Mouse (Mus musculus) intestine, embryonic 16.5 days (tissue): ENCODE results near the gene Fam104a. TPM values are rescaled to one million over a fixed set of nuclear protein-coding genes. Genes with fewer than 3 reads are reported as not detected.
A peak's percentile ranks its signal among the peaks of the same experiment; 100 is the strongest.

ENCODE experiments used
- ATAC-seq: fragments of 200-750 bp; cut with Nextera tagmentation; 2 replicates; pipeline ENCODE4 v1.8.0; 2017; ENCODE audit warnings: moderate TSS enrichment, moderate library complexity
- H3K27ac ChIP-seq: fragments of 300-500 bp; sonication (generic); 2 replicates; pipeline ENCODE4 v1.5.1; 2014; ENCODE audit warnings: mild to moderate bottlenecking, low read length
- H3K27me3 ChIP-seq: fragments of 300-500 bp; sonication (generic); replicated peaks from 2 replicates; pipeline ENCODE4 v1.6.1; 2014; ENCODE audit warnings: low read length, control low read depth, mixed read lengths; ENCODE audit not compliant: control insufficient read depth, insufficient read depth
- H3K36me3 ChIP-seq: fragments of 300-500 bp; sonication (generic); 2 replicates; pipeline ENCODE4 v1.6.1; 2014; ENCODE audit warnings: low read length, control low read depth; ENCODE audit not compliant: control insufficient read depth, insufficient read depth
- H3K4me1 ChIP-seq: fragments of 300-500 bp; sonication (generic); 2 replicates; pipeline ENCODE4 v1.6.1; 2014; ENCODE audit warnings: low read length, control low read depth, mixed read lengths; ENCODE audit not compliant: control insufficient read depth, insufficient read depth
- H3K4me2 ChIP-seq: fragments of 300-500 bp; sonication (generic); 2 replicates; pipeline ENCODE4 v1.6.1; 2014; ENCODE audit warnings: low read depth, low read length, control low read depth
- H3K4me3 ChIP-seq: fragments of 300-500 bp; sonication (generic); 2 replicates; pipeline ENCODE4 v1.5.1; 2014; ENCODE audit warnings: mild to moderate bottlenecking, low read length
- H3K9ac ChIP-seq: fragments of 300-500 bp; sonication (generic); 2 replicates; pipeline ENCODE4 v1.6.1; 2014; ENCODE audit warnings: low read depth, low read length
- H3K9me3 ChIP-seq: fragments of 300-500 bp; sonication (generic); 2 replicates; pipeline ENCODE4 v1.6.1; 2016; ENCODE audit warnings: low read length, control low read depth; ENCODE audit not compliant: control insufficient read depth
- WGBS: fragments of 180-500 bp; shearing (Covaris S2); extraction: QIAGEN DNeasy Blood & Tissue Kit; methylation state at CpG from one replicate; pipeline ENCODE4 v1.1.7; 2014; 5-methylcytosine and 5-hydroxymethylcytosine counted together
- polyA plus RNA-seq: library from polyadenylated mRNA; unstranded; fragments of >200 nt; fragmentation: Nextera tagmentation; extraction: Ambion mirVana; gene quantifications from 2 replicates; pipeline ENCODE4 v1.2.1, GENCODE M21; 2015

Gene Fam104a
- polyA plus RNA-seq, 1 experiment from 2014 or later = 41.7 TPM

- no peak for ATAC-seq
- Histone ChIP-seq H3K9me3 (no peaks in the 10 kb centered on the region), H3K4me2 (no peak overlapping the region), H3K4me1 (peaks cover 11% of the 10 kb centered on the region), H3K9ac (no peak overlapping the region), H3K36me3 (peaks cover 10% of the 10 kb centered on the region), H3K4me3 (no peak overlapping the region), H3K27me3 (no peaks in the 10 kb centered on the region), H3K27ac (no peak overlapping the region)
- 59% methylated on average over 14 of the region's 14 CpGs for WGBS
These were observed 38.6 kb upstream of the Fam104a start for GRCm38 (mm10) chr11:113722405-113723090.

GRCm38 (mm10) chr11:113717767-113718424, 33.9 kb upstream of the Fam104a start:
- H3K27ac ChIP-seq = no peak overlapping the region
- H3K4me2 ChIP-seq = no peak overlapping the region
- H3K9me3 ChIP-seq = no peaks in the 10 kb centered on the region
- no peak overlapping the region for H3K4me3 ChIP-seq
- H3K4me1 ChIP-seq = no peaks in the 10 kb centered on the region; the same call in 1 of the 2 replicates
- no peaks in the 10 kb centered on the region for H3K27me3 ChIP-seq
- WGBS = 64% methylated on average over 16 of the region's 16 CpGs
- no peaks in the 10 kb centered on the region for H3K36me3 ChIP-seq
- no peak overlapping the region for H3K9ac ChIP-seq
- no peak for ATAC-seq

DNA sequence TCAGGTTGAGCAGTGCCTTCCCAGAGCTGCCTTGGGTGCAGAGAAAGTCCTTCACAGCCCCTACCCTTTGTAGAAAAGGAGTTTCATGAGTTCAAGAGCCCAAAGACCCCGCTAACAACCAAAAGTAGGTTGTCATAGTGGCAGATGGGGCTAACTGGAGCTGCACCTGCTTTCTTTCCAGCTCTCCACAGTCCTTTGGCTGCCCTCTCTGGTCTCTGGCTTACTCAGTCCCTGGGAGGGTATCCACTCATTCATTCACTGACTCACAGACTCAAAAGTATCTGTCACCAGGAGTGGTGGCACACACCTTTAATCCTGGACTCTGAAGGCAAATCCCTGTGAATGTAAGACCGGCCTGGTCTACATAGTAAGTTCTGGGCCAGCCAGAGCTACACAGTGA, 32.2 kb upstream of the Fam104a start:
- Histone ChIP-seq H3K4me2 (no peak overlapping the region), H3K27me3 (no peaks in the 10 kb centered on the region), H3K4me3 (no peak overlapping the region), H3K4me1 (no peaks in the 10 kb centered on the region), H3K36me3 (no peaks in the 10 kb centered on the region), H3K9me3 (no peaks in the 10 kb centered on the region), H3K9ac (no peak overlapping the region), H3K27ac (no peak overlapping the region)
- 93% methylated on average over 2 of the region's 2 CpGs for WGBS
- no peak for ATAC-seq

DNA sequence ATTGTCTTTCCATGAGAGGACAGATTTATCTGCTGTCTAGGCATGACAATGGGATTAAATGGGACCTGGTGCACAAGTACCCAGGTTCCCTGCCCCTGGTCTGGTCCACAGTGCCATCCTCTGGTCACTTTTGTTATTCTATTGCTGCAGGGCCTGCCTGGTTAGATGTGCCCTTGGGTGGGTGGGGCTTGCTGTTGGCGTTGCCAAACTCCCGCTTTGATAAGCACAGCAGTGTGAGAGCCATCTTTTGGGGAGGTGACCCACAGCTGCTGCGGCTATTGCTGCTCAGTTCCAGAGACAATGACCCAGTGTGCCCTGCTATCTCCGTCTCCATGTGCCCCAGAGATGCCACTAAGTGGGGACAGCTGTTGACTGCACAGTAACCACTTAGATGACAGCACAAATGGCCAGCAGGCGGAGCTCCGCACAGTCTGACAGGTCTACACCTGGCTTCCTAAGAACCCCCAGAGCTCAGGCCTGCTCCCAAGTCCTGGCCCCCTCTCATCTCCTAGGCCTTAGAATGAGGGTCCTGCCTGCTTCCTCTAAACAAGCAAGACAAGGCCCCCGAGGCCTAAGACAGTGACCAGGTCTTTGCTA, 31.2 kb upstream of the Fam104a start:
- Histone ChIP-seq H3K27me3 (no peaks in the 10 kb centered on the region), H3K4me3 (no peak overlapping the region), H3K4me2 (no peak overlapping the region), H3K9ac (no peak overlapping the region), H3K4me1 (peaks cover 7% of the 10 kb centered on the region), H3K36me3 (no peaks in the 10 kb centered on the region), H3K9me3 (no peaks in the 10 kb centered on the region), H3K27ac (no peak overlapping the region)
- 68% methylated on average over 7 of the region's 7 CpGs for WGBS
- no peak for ATAC-seq

DNA sequence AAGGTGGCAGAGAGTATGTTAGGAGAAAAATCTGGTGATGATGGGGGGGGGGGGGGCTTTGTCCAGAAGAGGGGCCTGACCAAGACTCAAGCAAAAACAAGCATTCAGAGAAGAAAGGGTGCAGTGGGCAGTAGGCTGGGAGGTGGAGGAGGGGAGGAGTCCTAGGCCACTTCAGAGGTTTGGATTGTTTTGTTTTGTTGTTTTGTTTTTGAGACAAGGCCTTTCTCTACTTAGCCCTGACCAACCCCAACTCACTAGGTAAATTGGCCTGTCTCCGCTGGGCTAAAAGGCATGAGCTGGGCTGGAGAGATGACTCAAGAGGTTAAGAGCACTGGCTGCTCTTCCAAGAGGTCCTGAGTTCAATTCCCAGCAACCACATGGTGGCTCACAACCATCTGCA, 27.1 kb upstream of the Fam104a start:
- Histone ChIP-seq H3K36me3 (no peaks in the 10 kb centered on the region), H3K4me2 (no peak overlapping the region), H3K9me3 (no peaks in the 10 kb centered on the region), H3K9ac (no peak overlapping the region; the same call in 1 of the 2 replicates), H3K27ac (no peak overlapping the region), H3K27me3 (no peaks in the 10 kb centered on the region), H3K4me1 (peaks cover 25% of the 10 kb centered on the region), H3K4me3 (no peak overlapping the region)
- WGBS = 72% methylated on average over 1 of the region's 1 CpGs
- no peak for ATAC-seq

DNA sequence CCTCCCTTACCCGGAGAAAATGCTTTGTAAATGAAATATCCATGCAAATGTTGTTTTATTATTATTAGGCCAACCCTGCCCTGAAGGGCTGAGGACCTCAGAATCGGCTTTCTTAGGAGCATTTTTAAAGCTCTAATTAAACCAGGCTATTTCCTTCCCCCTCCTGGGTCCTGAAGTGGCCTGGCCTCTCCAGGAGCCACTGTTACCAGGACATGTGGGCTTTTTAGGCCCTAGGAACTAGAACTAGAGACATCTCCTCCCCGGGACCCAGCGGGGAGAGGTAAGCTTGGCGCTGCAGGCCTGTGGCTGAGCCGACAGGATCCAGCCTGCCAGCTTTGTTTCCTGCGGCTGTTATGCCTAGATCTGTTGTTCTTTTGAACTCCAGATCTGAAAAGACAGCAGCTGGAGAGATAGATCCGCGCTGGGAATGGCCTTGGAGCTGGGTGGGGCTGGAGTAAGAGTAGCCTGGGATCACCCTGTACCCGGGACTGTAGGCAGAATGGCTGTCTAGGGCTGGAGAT, 26.4 kb upstream of the Fam104a start:
- peak overlapping the region; percentile 62 for H3K9ac ChIP-seq
- WGBS = 10% methylated on average over 10 of the region's 10 CpGs

DNA sequence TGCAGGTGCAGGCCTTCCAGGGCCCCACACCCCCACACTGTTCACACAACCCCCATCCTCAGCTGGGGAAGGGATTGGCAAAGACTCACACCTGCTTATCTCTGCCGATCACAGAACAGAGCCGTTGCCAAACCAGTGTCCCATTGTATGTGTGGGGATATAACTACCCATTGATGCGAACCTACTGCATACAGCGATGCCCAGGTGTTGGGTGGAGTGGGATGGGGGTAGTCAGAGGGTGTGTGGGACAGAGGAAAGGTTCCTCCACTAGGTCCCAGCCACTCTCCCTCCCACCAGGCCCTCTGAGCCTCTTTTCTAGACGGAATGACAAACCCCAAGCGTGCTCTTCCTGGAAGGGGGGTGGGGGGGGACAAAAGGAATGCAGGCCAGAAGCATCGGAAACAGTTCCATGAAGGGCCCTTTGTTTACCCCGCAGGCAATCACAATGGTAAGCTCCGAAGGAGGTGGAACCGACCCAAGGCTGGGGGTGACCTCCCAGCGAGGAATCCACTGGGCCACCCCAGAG, 25.8 kb upstream of the Fam104a start, which contains the start of gene Cpsf4l:
TSS of gene Cpsf4l (minus strand) at position 287 of the 526 bp plus-strand sequence.
- peak within 1 kb of the TSS; percentile 62 for H3K9ac ChIP-seq
- 29% methylated on average over 11 of the region's 11 CpGs for WGBS
- ATAC-seq = peak; percentile 47

More for the DNA sequence above, 26.4 kb upstream of the Fam104a start:
- peak; percentile 34; the same call in 1 of the 2 replicates for ATAC-seq
- H3K27ac ChIP-seq = peak overlapping the region; percentile 77
- H3K36me3 ChIP-seq = no peaks in the 10 kb centered on the region
- H3K4me3 ChIP-seq = no peak overlapping the region
- H3K4me2 ChIP-seq = peak overlapping the region; percentile 17; the same call in 1 of the 2 replicates
- peaks cover 25% of the 10 kb centered on the region for H3K4me1 ChIP-seq
- no peaks in the 10 kb centered on the region for H3K27me3 ChIP-seq
- H3K9me3 ChIP-seq = no peaks in the 10 kb centered on the region

DNA sequence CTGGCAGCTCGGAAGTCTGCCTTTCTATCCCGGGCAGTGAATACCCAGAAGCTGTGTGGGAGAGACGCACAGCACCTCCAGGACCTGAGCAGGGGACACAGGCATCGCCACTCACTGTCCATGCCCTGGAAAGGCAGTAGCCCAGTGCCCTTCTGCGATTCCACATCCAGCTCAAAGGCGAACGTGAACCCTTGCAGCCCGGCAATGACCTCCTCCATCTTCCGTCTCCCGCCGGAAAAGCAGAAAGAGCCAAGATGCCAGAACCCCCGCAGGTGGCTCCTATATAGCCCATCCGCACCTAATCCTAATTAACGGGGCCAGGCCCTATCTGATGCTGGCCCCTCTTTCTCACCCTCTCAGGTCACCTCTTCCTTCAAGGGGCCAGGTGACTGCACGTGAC, 25.3 kb upstream of the Fam104a start:
- Histone ChIP-seq H3K4me3 (no peak overlapping the region), H3K27me3 (no peaks in the 10 kb centered on the region), H3K27ac (no peak overlapping the region), H3K4me1 (peaks cover 27% of the 10 kb centered on the region), H3K9me3 (no peaks in the 10 kb centered on the region), H3K9ac (no peak overlapping the region), H3K36me3 (no peaks in the 10 kb centered on the region), H3K4me2 (no peak overlapping the region)
- WGBS = 42% methylated on average over 15 of the region's 15 CpGs
- no peak for ATAC-seq

More for the DNA sequence above, 25.8 kb upstream of the Fam104a start, which contains the start of gene Cpsf4l:
- Histone ChIP-seq H3K4me2 (peak within 1 kb of the TSS; percentile 17; the same call in 1 of the 2 replicates), H3K27me3 (no peaks in the 10 kb centered on the region), H3K27ac (peak within 1 kb of the TSS; percentile 77), H3K9me3 (no peaks in the 10 kb centered on the region), H3K4me1 (peaks cover 25% of the 10 kb centered on the region), H3K36me3 (no peaks in the 10 kb centered on the region), H3K4me3 (no peak within 1 kb of the TSS)

GRCm38 (mm10) chr11:113708629-113709213, 24.8 kb upstream of the Fam104a start:
- Histone ChIP-seq H3K4me1 (peaks cover 31% of the 10 kb centered on the region), H3K4me2 (no peak overlapping the region), H3K27me3 (no peaks in the 10 kb centered on the region), H3K27ac (no peak overlapping the region), H3K9ac (no peak overlapping the region), H3K36me3 (no peaks in the 10 kb centered on the region), H3K4me3 (no peak overlapping the region), H3K9me3 (no peaks in the 10 kb centered on the region)
- ATAC-seq = no peak
- WGBS = 59% methylated on average over 19 of the region's 19 CpGs
